Mouse (Mus musculus) neural tube, embryonic 12.5 days (tissue): ENCODE measurements around the gene 4933406M09Rik. TPM values are rescaled to one million over a fixed set of nuclear protein-coding genes. Genes with fewer than 3 reads are reported as not detected.

Experiments
- ATAC-seq: fragments of 200-750 bp; cut with Nextera tagmentation; 2 replicates; pipeline ENCODE4 v1.8.0; 2017; ENCODE audit warnings: low read depth, mild to moderate bottlenecking, moderate TSS enrichment, moderate library complexity; ENCODE audit not compliant: low FRiP score
- H3K27ac ChIP-seq: fragments of 300-500 bp; sonication (generic); 2 replicates; pipeline ENCODE4 v1.5.1; 2016
- H3K27me3 ChIP-seq: fragments of 300-500 bp; sonication (generic); replicated peaks from 2 replicates; pipeline ENCODE4 v1.6.1; 2016; ENCODE audit warnings: mild to moderate bottlenecking
- H3K36me3 ChIP-seq: fragments of 300-500 bp; sonication (generic); 2 replicates; pipeline ENCODE4 v1.6.1; 2016; ENCODE audit warnings: mild to moderate bottlenecking
- H3K4me1 ChIP-seq: fragments of 300-500 bp; sonication (generic); 2 replicates; pipeline ENCODE4 v1.6.1; 2016
- H3K4me2 ChIP-seq: fragments of 300-500 bp; sonication (generic); replicated peaks from 2 replicates; pipeline ENCODE4 v1.6.1; 2016; ENCODE audit warnings: mild to moderate bottlenecking
- H3K4me3 ChIP-seq: fragments of 300-500 bp; sonication (generic); 2 replicates; pipeline ENCODE4 v1.5.1; 2016
- H3K9ac ChIP-seq: fragments of 300-500 bp; sonication (generic); 2 replicates; pipeline ENCODE4 v1.6.1; 2016; ENCODE audit warnings: mild to moderate bottlenecking
- H3K9me3 ChIP-seq: fragments of 300-500 bp; sonication (generic); 2 replicates; pipeline ENCODE4 v1.6.1; 2016; ENCODE audit warnings: mild to moderate bottlenecking
- WGBS: fragments of 180-500 bp; shearing (Covaris S2); methylation state at CpG from one replicate; pipeline ENCODE4 v1.1.7; 2016; 5-methylcytosine and 5-hydroxymethylcytosine counted together
- polyA plus RNA-seq: library from polyadenylated mRNA; unstranded; fragments of >200 nt; fragmentation: Nextera tagmentation; extraction: Ambion mirVana; gene quantifications from 2 replicates; pipeline ENCODE4 v1.2.1, GENCODE M21; 2016

4933406M09Rik gene
- polyA plus RNA-seq, 1 experiment from 2014 or later = not detected

DNA sequence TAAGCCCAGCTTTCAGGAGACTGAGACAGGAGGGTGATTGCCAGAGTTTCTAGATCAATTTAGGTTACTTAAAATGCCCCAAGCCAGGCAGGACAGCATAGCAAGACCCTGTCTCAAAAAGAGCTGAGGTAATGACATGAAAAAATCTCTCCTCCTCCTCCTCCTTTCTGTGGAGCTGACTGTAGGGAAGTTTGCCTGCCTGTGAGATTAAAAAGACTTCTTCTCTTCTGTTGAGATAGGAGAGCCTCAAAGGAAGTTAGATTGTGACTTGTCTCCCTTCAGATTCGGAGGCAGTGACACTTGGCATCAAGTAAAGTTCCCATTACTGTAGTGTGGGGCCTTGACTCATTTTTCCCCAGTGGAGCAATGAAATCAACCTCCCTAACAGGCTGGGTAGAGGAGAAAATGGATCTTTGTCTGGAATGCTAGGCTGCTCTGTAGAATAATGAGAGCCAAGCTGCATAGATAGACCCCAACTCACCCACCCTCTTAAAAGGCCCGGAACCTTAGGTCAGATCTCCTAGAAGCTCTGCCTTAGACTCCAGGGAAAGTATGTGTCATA is 32.8 kb downstream of the 4933406M09Rik start:
- Histone ChIP-seq H3K4me2 (no peak overlapping the region), H3K9me3 (no peaks in the 10 kb centered on the region), H3K27me3 (no peaks in the 10 kb centered on the region), H3K9ac (no peak overlapping the region), H3K4me3 (no peak overlapping the region), H3K36me3 (peaks cover 8% of the 10 kb centered on the region), H3K4me1 (peaks cover 41% of the 10 kb centered on the region), H3K27ac (no peak overlapping the region)
- no peak for ATAC-seq
- WGBS = 89% methylated on average over 2 of the region's 2 CpGs

GRCm38 (mm10) chr1:134419176-134419575 is 33.4 kb downstream of the 4933406M09Rik start:
- Histone ChIP-seq H3K4me3 (no peak overlapping the region), H3K9ac (no peak overlapping the region), H3K9me3 (no peaks in the 10 kb centered on the region), H3K4me1 (peaks cover 41% of the 10 kb centered on the region), H3K4me2 (no peak overlapping the region), H3K27ac (no peak overlapping the region), H3K27me3 (no peaks in the 10 kb centered on the region), H3K36me3 (peaks cover 15% of the 10 kb centered on the region)
- no peak for ATAC-seq
- WGBS = 69% methylated on average over 1 of the region's 1 CpGs

DNA sequence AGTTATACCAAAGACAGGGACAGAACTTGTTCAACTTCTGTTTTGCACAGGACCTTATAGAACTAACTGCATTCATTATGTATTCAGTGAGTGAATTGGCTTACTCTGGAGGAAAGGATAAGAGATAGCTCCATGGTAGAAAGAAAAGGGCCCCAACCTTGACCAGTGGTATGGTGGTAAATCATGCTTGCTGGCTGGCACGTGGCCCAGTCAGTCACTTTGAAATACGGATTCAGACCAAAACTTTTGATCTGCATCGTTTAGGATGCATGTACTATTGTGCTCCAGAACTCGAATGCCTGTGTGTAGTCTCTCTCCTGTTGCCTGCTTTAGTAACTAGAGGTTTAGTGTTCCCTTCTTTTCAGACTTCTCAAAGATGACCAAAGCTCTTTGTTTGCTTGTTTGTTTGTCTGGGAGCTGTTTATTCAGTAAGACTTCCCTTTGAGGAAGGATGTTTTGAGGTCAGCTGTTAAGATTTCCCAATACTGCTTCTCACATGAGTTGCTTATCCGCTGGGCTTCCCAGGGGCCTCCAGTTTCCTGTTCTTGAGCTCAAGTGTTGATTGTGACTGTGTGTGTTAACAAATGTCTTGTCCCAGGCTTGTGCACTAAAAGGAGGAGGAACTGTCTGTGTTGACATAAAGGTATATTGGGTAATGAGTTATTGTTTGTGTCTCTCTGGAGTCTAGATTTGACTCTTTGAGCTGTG is 34.2 kb downstream of the 4933406M09Rik start:
- 50% methylated on average over 5 of the region's 5 CpGs for WGBS
- H3K4me2 ChIP-seq = peak overlapping the region; percentile 22; the same call in 1 of the 2 replicates
- H3K4me3 ChIP-seq = no peak overlapping the region
- no peak for ATAC-seq
- no peak overlapping the region for H3K27ac ChIP-seq
- no peaks in the 10 kb centered on the region for H3K9me3 ChIP-seq
- 0 out of 2 replicates have a peak overlapping the region, but pooled peaks have one; percentile 5 for H3K9ac ChIP-seq
- no peaks in the 10 kb centered on the region for H3K27me3 ChIP-seq
- H3K4me1 ChIP-seq = peaks cover 41% of the 10 kb centered on the region
- H3K36me3 ChIP-seq = peaks cover 22% of the 10 kb centered on the region

DNA sequence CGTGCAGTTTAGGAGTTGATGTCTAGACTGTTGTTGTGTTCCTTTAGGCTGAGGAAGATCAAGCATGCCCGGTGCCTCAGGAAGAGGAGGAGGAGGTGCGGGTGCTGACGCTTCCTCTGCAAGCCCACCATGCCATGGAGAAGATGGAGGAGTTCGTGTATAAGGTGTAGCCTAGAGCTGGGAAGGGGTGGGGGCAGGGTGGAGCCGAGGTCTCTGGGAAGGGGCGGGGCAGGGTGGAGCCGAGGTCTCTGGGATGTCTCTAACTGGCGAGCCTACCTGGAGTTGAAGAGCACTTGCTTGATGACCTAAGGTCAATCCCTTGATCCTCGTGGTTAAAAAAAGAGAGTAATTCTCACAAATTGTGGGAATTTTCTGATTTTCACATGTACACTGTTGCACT is 38.2 kb downstream of the 4933406M09Rik start:
- peaks cover 16% of the 10 kb centered on the region for H3K4me1 ChIP-seq
- no peak overlapping the region for H3K4me3 ChIP-seq
- 84% methylated on average over 10 of the region's 10 CpGs for WGBS
- ATAC-seq = no peak
- no peak overlapping the region for H3K9ac ChIP-seq
- H3K9me3 ChIP-seq = no peaks in the 10 kb centered on the region
- no peaks in the 10 kb centered on the region for H3K27me3 ChIP-seq
- H3K4me2 ChIP-seq = no peak overlapping the region
- H3K27ac ChIP-seq = no peak overlapping the region
- peaks cover 60% of the 10 kb centered on the region for H3K36me3 ChIP-seq

- Histone ChIP-seq H3K27ac (no peak overlapping the region), H3K9ac (no peak overlapping the region), H3K4me1 (no peaks in the 10 kb centered on the region), H3K9me3 (no peaks in the 10 kb centered on the region), H3K27me3 (no peaks in the 10 kb centered on the region), H3K4me3 (no peak overlapping the region), H3K4me2 (no peak overlapping the region), H3K36me3 (peaks cover 79% of the 10 kb centered on the region)
- WGBS = 88% methylated on average over 5 of the region's 5 CpGs
- no peak for ATAC-seq
Measured at GRCm38 (mm10) chr1:134426289-134426688, 40.5 kb downstream of the 4933406M09Rik start.

DNA sequence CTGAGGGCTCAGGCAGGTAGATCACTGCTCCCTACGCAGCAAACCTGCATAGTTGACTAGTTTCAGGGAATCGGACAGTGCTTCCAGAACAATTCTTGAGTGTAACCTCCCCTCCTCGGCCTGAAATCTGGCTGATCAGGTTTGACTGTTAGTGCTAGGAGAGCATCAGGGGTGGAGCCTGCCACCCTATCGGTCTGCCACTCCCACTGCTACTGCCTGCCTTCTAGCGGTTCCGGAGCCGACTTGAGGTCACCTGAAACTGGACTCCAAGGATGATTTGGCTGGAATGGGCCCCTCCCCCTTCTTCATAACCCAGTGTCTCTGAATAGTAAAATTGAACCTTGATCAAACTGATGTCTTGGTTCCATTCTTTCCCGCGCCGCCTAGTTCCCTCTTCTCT is 47.3 kb downstream of the 4933406M09Rik start:
- Histone ChIP-seq H3K27me3 (no peaks in the 10 kb centered on the region), H3K4me1 (no peaks in the 10 kb centered on the region), H3K27ac (no peak overlapping the region), H3K9me3 (no peaks in the 10 kb centered on the region), H3K4me3 (no peak overlapping the region), H3K9ac (no peak overlapping the region), H3K36me3 (peaks cover 52% of the 10 kb centered on the region), H3K4me2 (no peak overlapping the region)
- no peak for ATAC-seq
- WGBS = 87% methylated on average over 10 of the region's 10 CpGs

DNA sequence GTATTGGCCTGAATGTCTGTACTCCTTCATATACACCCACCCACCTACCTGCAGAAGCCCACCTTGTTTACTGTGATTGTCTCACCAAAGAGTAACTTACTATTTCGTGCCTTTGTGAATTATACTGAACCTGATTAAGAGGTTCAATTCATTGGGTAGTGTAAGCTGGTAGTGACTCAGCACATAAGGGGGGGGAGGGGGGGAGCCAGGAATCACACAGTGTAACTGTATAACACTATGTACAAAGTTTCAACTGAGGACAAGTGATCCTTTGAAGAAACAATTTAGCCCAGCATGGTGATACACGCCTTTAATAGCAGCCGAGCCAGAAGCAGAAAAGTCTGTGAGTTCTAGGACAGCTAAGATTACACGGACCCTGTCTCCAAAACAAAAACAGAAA is 47.7 kb downstream of the 4933406M09Rik start:
- H3K9me3 ChIP-seq = no peaks in the 10 kb centered on the region
- H3K4me1 ChIP-seq = no peaks in the 10 kb centered on the region
- no peak overlapping the region for H3K27ac ChIP-seq
- H3K4me2 ChIP-seq = no peak overlapping the region
- no peak overlapping the region for H3K4me3 ChIP-seq
- no peak overlapping the region for H3K9ac ChIP-seq
- H3K27me3 ChIP-seq = no peaks in the 10 kb centered on the region
- peaks cover 47% of the 10 kb centered on the region for H3K36me3 ChIP-seq
- ATAC-seq = no peak
- WGBS = 95% methylated on average over 4 of the region's 4 CpGs

DNA sequence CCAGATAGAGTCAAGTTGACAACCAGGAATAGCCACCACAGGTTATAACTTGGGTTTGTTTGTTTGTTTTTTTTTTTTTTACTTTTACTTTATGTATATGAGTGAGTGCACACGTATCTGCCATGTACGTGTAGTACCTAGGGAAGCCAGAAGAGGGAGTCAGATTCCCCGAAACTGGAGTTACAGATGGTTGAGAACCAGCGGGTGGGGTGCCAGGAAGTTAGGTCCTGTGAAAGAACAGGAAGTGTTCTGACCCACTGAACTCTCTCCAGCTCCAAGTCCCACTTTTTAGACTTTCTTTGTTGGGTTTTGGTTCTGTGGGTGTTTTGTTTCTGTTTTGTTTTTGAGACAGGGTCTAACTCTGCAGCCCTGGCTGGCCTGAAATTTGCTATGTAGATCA is 49.7 kb downstream of the 4933406M09Rik start:
- H3K4me3 ChIP-seq = no peak overlapping the region

DNA sequence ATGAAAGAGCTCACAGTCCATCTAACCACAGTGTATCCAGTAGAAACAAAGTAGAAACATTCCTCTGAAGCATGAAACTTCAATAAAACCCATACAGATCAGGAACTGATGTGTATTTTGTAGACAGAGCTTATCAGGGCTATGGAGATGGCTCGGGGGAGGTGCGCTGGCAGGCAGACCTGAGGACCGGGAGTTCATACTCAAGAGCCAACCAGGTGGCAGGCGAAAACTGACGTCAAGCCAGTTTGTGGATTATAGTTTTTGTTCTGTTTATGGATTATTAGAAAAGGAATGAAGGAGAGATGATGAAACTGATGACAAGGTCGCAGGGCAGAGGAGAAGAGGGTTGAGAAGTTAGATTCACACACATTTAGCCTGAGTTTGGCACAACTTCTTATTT is 54.7 kb downstream of the 4933406M09Rik start:
- Histone ChIP-seq H3K9me3 (no peaks in the 10 kb centered on the region), H3K4me1 (no peaks in the 10 kb centered on the region), H3K36me3 (no peaks in the 10 kb centered on the region), H3K4me2 (no peak overlapping the region), H3K9ac (no peak overlapping the region), H3K27ac (no peak overlapping the region), H3K4me3 (no peak overlapping the region), H3K27me3 (no peaks in the 10 kb centered on the region)
- no peak for ATAC-seq
- WGBS = 93% methylated on average over 6 of the region's 6 CpGs

More for the DNA sequence above, 49.7 kb downstream of the 4933406M09Rik start:
- no peak for ATAC-seq
- H3K4me1 ChIP-seq = no peaks in the 10 kb centered on the region
- H3K9ac ChIP-seq = no peak overlapping the region
- H3K27me3 ChIP-seq = no peaks in the 10 kb centered on the region
- peaks cover 32% of the 10 kb centered on the region for H3K36me3 ChIP-seq
- WGBS = 35% methylated on average over 4 of the region's 4 CpGs
- no peaks in the 10 kb centered on the region for H3K9me3 ChIP-seq
- H3K27ac ChIP-seq = no peak overlapping the region
- no peak overlapping the region for H3K4me2 ChIP-seq

Other genes starting within 250 kb of the 4933406M09Rik start
- 2.2 and 2.5 TPM in 2 replicates for gene Chil1, start 203.8 kb upstream of the 4933406M09Rik start, polyA plus RNA-seq
- gene Mybph, start 192.5 kb upstream of the 4933406M09Rik start, polyA plus RNA-seq = 8.6 and 13.0 TPM in 2 replicates
- gene Adora1, start 150.5 kb upstream of the 4933406M09Rik start, polyA plus RNA-seq = 5.5 TPM in 2 replicates
- gene Myog, start 96.0 kb upstream of the 4933406M09Rik start, polyA plus RNA-seq = 35.7 and 44.8 TPM in 2 replicates
- 8.0 and 8.6 TPM in 2 replicates for gene Ppfia4, start 53.0 kb upstream of the 4933406M09Rik start, polyA plus RNA-seq
- gene Tmem183a, start 24.0 kb upstream of the 4933406M09Rik start, polyA plus RNA-seq = 110 and 114 TPM in 2 replicates
- gene Cyb5r1, start 19.6 kb downstream of the 4933406M09Rik start, polyA plus RNA-seq = 27.9 and 29.8 TPM in 2 replicates
- gene Adipor1, start 29.4 kb downstream of the 4933406M09Rik start, polyA plus RNA-seq = 71.1 and 74.5 TPM in 2 replicates
- 31.8 and 33.2 TPM in 2 replicates for gene Klhl12, start 69.6 kb downstream of the 4933406M09Rik start, polyA plus RNA-seq
- 47.2 and 50.8 TPM in 2 replicates for gene Rabif, start 108.7 kb downstream of the 4933406M09Rik start, polyA plus RNA-seq
- gene Mgat4e, start 163.7 kb downstream of the 4933406M09Rik start, polyA plus RNA-seq = not detected in 2 replicates
- gene Kdm5b, start 174.2 kb downstream of the 4933406M09Rik start, polyA plus RNA-seq = 108 and 114 TPM in 2 replicates